Mouse (Mus musculus): ENCODE measurements at regions not wholly inside any gene's neighbourhood (a gene's known extent, or its start where the extent isn't known, plus 50 kb on each side); places are given as distances from the start of the nearest gene placed in this dataset.

- no peak for ATAC-seq
- H3K4me1 ChIP-seq (replicated peaks; ENCODE audit: control insufficient read depth, insufficient read depth, low read length), result peaks cover 13% of the 10 kb centered on the region; the same call in 1 of the 2 replicates
Measured at GRCm38 (mm10) chr6:67112311-67112710, 75.1 kb upstream of the Gadd45a start.

DNA sequence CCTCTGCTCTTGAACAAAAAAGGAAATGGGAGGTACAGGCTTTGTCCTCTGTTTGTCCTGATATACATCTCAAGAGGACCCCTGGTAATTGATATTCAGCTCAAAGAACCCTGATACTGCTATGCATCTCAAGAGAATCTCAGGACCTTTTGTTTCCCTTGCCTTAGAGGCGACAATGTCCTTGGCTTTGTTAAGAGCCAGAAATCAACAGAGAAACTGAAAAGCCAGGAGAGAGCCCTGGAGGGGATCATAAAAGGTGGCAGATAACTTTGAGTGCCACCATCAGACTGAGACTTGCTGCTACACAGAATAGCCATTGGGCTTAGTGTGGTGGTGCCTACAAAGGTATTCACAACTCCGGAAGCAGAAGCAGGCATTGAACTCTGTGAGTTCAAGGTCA lies 74.3 kb upstream of the Gadd45a start:
- no peak overlapping the region for H3K4me2 ChIP-seq (ENCODE audit: low read length)
- no peak overlapping the region for H3K27ac ChIP-seq (ENCODE audit: low read length)
- H3K36me3 ChIP-seq (ENCODE audit: control insufficient read depth, insufficient read depth), result no peaks in the 10 kb centered on the region
- H3K9ac ChIP-seq (replicated peaks; ENCODE audit: low read depth, low read length), result no peak overlapping the region
- H3K9me3 ChIP-seq (ENCODE audit: control insufficient read depth, low read length), result no peaks in the 10 kb centered on the region
- H3K4me1 ChIP-seq (replicated peaks; ENCODE audit: control insufficient read depth, insufficient read depth, low read length), result peaks cover 13% of the 10 kb centered on the region; the same call in 1 of the 2 replicates
- 61% methylated on average over 2 of the region's 2 CpGs for WGBS
- no peak for ATAC-seq
- H3K27me3 ChIP-seq (replicated peaks; ENCODE audit: control insufficient read depth, insufficient read depth, low read length), result no peaks in the 10 kb centered on the region
- H3K4me3 ChIP-seq (replicated peaks; ENCODE audit: low read length), result no peak overlapping the region

More at GRCm38 (mm10) chr6:67112311-67112710, 75.1 kb upstream of the Gadd45a start:
- WGBS, result 16% methylated on average over 6 of the region's 6 CpGs
- H3K4me3 ChIP-seq (replicated peaks; ENCODE audit: low read length), result no peak overlapping the region
- no peaks in the 10 kb centered on the region for H3K36me3 ChIP-seq (ENCODE audit: control insufficient read depth, insufficient read depth)
- no peaks in the 10 kb centered on the region for H3K9me3 ChIP-seq (ENCODE audit: control insufficient read depth, low read length)
- no peak overlapping the region for H3K4me2 ChIP-seq (ENCODE audit: low read length)
- no peaks in the 10 kb centered on the region for H3K27me3 ChIP-seq (replicated peaks; ENCODE audit: control insufficient read depth, insufficient read depth, low read length)
- H3K9ac ChIP-seq (replicated peaks; ENCODE audit: low read depth, low read length), result no peak overlapping the region
- H3K27ac ChIP-seq (ENCODE audit: low read length), result no peak overlapping the region

DNA sequence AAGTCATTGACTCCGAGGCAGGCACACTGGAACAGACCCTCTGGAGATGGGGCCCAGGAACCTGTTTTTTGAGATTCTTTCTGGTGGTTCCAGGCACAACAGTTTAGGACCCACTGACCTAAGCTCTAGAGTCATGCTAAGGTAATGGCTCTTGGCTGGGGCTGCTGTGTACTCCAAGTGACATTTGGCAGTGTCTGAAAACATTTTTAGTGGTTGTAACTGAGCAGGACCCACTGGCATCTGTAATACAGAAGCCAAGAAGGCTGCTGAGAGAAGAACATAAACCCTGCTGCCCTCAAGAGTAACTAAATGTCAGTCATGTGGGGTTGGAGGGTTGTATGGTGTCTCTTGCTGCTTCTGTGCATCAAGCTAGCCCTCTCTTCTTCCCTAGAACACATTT lies 73.1 kb upstream of the Gadd45a start:
- H3K9me3 ChIP-seq (ENCODE audit: control insufficient read depth, low read length), result no peaks in the 10 kb centered on the region
- no peaks in the 10 kb centered on the region for H3K36me3 ChIP-seq (ENCODE audit: control insufficient read depth, insufficient read depth)
- no peaks in the 10 kb centered on the region for H3K27me3 ChIP-seq (replicated peaks; ENCODE audit: control insufficient read depth, insufficient read depth, low read length)
- peaks cover 7% of the 10 kb centered on the region; the same call in 1 of the 2 replicates for H3K4me1 ChIP-seq (replicated peaks; ENCODE audit: control insufficient read depth, insufficient read depth, low read length)
- H3K4me2 ChIP-seq (ENCODE audit: low read length), result no peak overlapping the region
- no peak overlapping the region for H3K4me3 ChIP-seq (replicated peaks; ENCODE audit: low read length)
- no peak overlapping the region for H3K27ac ChIP-seq (ENCODE audit: low read length)
- no peak overlapping the region for H3K9ac ChIP-seq (replicated peaks; ENCODE audit: low read depth, low read length)
- ATAC-seq, result no peak
- WGBS, result 78% methylated on average over 1 of the region's 1 CpGs

GRCm38 (mm10) chr6:67109774-67110173 lies 72.5 kb upstream of the Gadd45a start:
- Histone ChIP-seq H3K4me1 (replicated peaks; ENCODE audit: control insufficient read depth, insufficient read depth, low read length) (peaks cover 7% of the 10 kb centered on the region; the same call in 1 of the 2 replicates), H3K27me3 (replicated peaks; ENCODE audit: control insufficient read depth, insufficient read depth, low read length) (no peaks in the 10 kb centered on the region), H3K9me3 (ENCODE audit: control insufficient read depth, low read length) (no peaks in the 10 kb centered on the region), H3K4me3 (replicated peaks; ENCODE audit: low read length) (no peak overlapping the region), H3K27ac (ENCODE audit: low read length) (no peak overlapping the region), H3K4me2 (ENCODE audit: low read length) (no peak overlapping the region), H3K36me3 (ENCODE audit: control insufficient read depth, insufficient read depth) (no peaks in the 10 kb centered on the region), H3K9ac (replicated peaks; ENCODE audit: low read depth, low read length) (no peak overlapping the region)
- WGBS, result 73% methylated on average over 4 of the region's 4 CpGs
- ATAC-seq, result no peak

GRCm38 (mm10) chr6:67107517-67107916 lies 70.3 kb upstream of the Gadd45a start:
- Histone ChIP-seq H3K4me2 (ENCODE audit: low read length) (no peak overlapping the region), H3K36me3 (ENCODE audit: control insufficient read depth, insufficient read depth) (no peaks in the 10 kb centered on the region), H3K4me3 (replicated peaks; ENCODE audit: low read length) (no peak overlapping the region), H3K9me3 (ENCODE audit: control insufficient read depth, low read length) (no peaks in the 10 kb centered on the region), H3K27ac (ENCODE audit: low read length) (no peak overlapping the region), H3K27me3 (replicated peaks; ENCODE audit: control insufficient read depth, insufficient read depth, low read length) (no peaks in the 10 kb centered on the region), H3K4me1 (replicated peaks; ENCODE audit: control insufficient read depth, insufficient read depth, low read length) (no peaks in the 10 kb centered on the region), H3K9ac (replicated peaks; ENCODE audit: low read depth, low read length) (no peak overlapping the region)
- 73% methylated on average over 4 of the region's 4 CpGs for WGBS
- ATAC-seq, result no peak

GRCm38 (mm10) chr6:67106493-67106892 lies 69.2 kb upstream of the Gadd45a start:
- no peak for ATAC-seq
- H3K27ac ChIP-seq (ENCODE audit: low read length), result no peak overlapping the region
- no peak overlapping the region for H3K4me3 ChIP-seq (replicated peaks; ENCODE audit: low read length)
- H3K9ac ChIP-seq (replicated peaks; ENCODE audit: low read depth, low read length), result no peak overlapping the region
- H3K27me3 ChIP-seq (replicated peaks; ENCODE audit: control insufficient read depth, insufficient read depth, low read length), result no peaks in the 10 kb centered on the region
- no peak overlapping the region for H3K4me2 ChIP-seq (ENCODE audit: low read length)
- WGBS, result 89% methylated on average over 2 of the region's 2 CpGs
- H3K4me1 ChIP-seq (replicated peaks; ENCODE audit: control insufficient read depth, insufficient read depth, low read length), result no peaks in the 10 kb centered on the region
- H3K36me3 ChIP-seq (ENCODE audit: control insufficient read depth, insufficient read depth), result no peaks in the 10 kb centered on the region
- H3K9me3 ChIP-seq (ENCODE audit: control insufficient read depth, low read length), result no peaks in the 10 kb centered on the region

DNA sequence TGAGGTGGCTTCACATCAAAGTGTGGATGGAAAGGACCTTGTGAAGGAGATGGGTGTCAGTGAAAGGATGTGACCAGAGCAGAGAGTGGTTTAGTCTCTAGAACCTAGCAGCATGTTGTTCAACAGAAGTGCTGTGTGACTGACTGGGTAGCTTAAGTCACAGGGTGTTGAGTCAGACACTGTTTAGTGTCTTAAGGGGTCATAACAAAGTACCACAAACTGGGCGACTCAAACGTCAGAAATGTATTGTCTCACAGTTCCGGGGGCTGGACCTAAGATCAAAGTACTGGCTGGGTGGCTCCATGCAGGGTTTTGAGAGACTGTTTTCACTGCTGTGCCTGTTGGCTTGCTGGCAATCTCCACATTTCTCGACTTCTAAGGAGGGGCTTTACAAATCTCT lies 68.1 kb upstream of the Gadd45a start:
- Histone ChIP-seq H3K9ac (replicated peaks; ENCODE audit: low read depth, low read length) (no peak overlapping the region), H3K4me1 (replicated peaks; ENCODE audit: control insufficient read depth, insufficient read depth, low read length) (no peaks in the 10 kb centered on the region), H3K27me3 (replicated peaks; ENCODE audit: control insufficient read depth, insufficient read depth, low read length) (no peaks in the 10 kb centered on the region), H3K27ac (ENCODE audit: low read length) (no peak overlapping the region), H3K36me3 (ENCODE audit: control insufficient read depth, insufficient read depth) (no peaks in the 10 kb centered on the region), H3K4me3 (replicated peaks; ENCODE audit: low read length) (no peak overlapping the region), H3K9me3 (ENCODE audit: control insufficient read depth, low read length) (no peaks in the 10 kb centered on the region), H3K4me2 (ENCODE audit: low read length) (no peak overlapping the region)
- 16% methylated on average over 4 of the region's 4 CpGs for WGBS
- no peak for ATAC-seq

- H3K4me3 ChIP-seq (replicated peaks; ENCODE audit: low read length), result no peak overlapping the region
- H3K27me3 ChIP-seq (replicated peaks; ENCODE audit: control insufficient read depth, insufficient read depth, low read length), result no peaks in the 10 kb centered on the region
- WGBS, result 84% methylated on average over 3 of the region's 3 CpGs
- no peaks in the 10 kb centered on the region for H3K9me3 ChIP-seq (ENCODE audit: control insufficient read depth, low read length)
- H3K36me3 ChIP-seq (ENCODE audit: control insufficient read depth, insufficient read depth), result no peaks in the 10 kb centered on the region
- no peaks in the 10 kb centered on the region for H3K4me1 ChIP-seq (replicated peaks; ENCODE audit: control insufficient read depth, insufficient read depth, low read length)
- ATAC-seq, result no peak
- no peak overlapping the region for H3K9ac ChIP-seq (replicated peaks; ENCODE audit: low read depth, low read length)
- no peak overlapping the region for H3K27ac ChIP-seq (ENCODE audit: low read length)
- H3K4me2 ChIP-seq (ENCODE audit: low read length), result no peak overlapping the region
Measured at GRCm38 (mm10) chr6:67104205-67104604, 66.9 kb upstream of the Gadd45a start.

DNA sequence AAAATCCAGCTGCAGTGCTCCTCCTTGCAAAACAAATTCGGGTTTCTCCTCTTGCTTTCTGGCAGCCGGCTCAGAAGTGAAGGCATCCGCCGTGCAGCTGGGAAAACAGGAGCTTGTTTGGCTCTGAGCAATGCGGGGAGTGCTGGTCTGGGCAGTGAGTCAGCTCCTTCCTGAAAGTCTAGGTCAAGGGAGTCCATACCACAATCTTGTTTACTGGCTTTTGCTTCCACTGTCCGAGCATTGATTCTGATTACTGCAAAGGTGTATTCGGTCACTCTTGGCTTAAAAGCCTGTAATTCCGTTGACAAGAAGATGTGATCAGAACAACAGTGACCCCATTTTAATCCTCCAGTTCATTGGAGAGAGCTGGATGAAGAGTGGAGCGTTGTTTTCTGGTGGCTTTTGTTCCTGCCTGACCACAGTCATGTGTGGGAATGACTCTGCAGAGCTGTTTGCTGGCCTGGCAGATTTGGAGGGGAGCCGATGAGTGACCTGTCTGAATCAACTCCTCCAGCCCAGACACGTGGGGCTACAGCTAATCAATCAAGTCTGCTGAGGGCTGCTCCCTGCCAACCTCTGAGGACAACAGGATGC lies 65.4 kb upstream of the Gadd45a start:
- no peak overlapping the region for H3K27ac ChIP-seq (ENCODE audit: low read length)
- H3K9ac ChIP-seq (replicated peaks; ENCODE audit: low read depth, low read length), result no peak overlapping the region
- 69% methylated on average over 11 of the region's 11 CpGs for WGBS

DNA sequence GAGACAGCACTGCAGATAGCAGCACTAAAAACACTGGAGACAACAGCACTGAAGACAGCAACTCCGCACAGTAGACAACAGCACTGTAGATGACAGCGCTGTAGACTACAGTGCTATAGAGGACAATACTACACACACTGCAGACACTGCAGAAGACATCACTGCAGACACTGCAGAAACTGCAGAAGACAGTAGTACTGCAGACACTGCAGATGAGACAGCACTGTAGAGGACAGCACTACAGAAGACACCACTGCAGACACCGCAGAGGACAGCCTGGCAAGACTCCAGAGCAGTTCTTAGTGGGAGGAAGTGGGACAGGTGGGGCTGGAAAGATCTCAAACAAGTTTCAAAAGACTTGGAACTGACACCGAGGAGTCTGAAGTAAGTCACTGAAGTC lies 64.8 kb upstream of the Gadd45a start:
- WGBS, result 84% methylated on average over 4 of the region's 4 CpGs
- ATAC-seq, result no peak

More for the DNA sequence above, 65.4 kb upstream of the Gadd45a start:
- no peaks in the 10 kb centered on the region for H3K36me3 ChIP-seq (ENCODE audit: control insufficient read depth, insufficient read depth)
- H3K9me3 ChIP-seq (ENCODE audit: control insufficient read depth, low read length), result no peaks in the 10 kb centered on the region
- H3K27me3 ChIP-seq (replicated peaks; ENCODE audit: control insufficient read depth, insufficient read depth, low read length), result no peaks in the 10 kb centered on the region
- no peak for ATAC-seq
- H3K4me2 ChIP-seq (ENCODE audit: low read length), result no peak overlapping the region
- H3K4me3 ChIP-seq (replicated peaks; ENCODE audit: low read length), result no peak overlapping the region
- no peaks in the 10 kb centered on the region for H3K4me1 ChIP-seq (replicated peaks; ENCODE audit: control insufficient read depth, insufficient read depth, low read length)

More for the DNA sequence above, 64.8 kb upstream of the Gadd45a start:
- Histone ChIP-seq H3K27me3 (replicated peaks; ENCODE audit: control insufficient read depth, insufficient read depth, low read length) (no peaks in the 10 kb centered on the region), H3K9ac (replicated peaks; ENCODE audit: low read depth, low read length) (no peak overlapping the region), H3K4me2 (ENCODE audit: low read length) (no peak overlapping the region), H3K4me1 (replicated peaks; ENCODE audit: control insufficient read depth, insufficient read depth, low read length) (no peaks in the 10 kb centered on the region), H3K27ac (ENCODE audit: low read length) (no peak overlapping the region), H3K36me3 (ENCODE audit: control insufficient read depth, insufficient read depth) (no peaks in the 10 kb centered on the region), H3K4me3 (replicated peaks; ENCODE audit: low read length) (no peak overlapping the region), H3K9me3 (ENCODE audit: control insufficient read depth, low read length) (no peaks in the 10 kb centered on the region)
